Mouse (Mus musculus): ENCODE measurements around the gene Ndufaf8. TPM values are rescaled to one million over a fixed set of nuclear protein-coding genes. Genes with fewer than 3 reads are reported as not detected.

Gene Ndufaf8
- total and polyA plus RNA-seq, 3 experiments: 46.3 to 103 (median 50.2) TPM

DNA sequence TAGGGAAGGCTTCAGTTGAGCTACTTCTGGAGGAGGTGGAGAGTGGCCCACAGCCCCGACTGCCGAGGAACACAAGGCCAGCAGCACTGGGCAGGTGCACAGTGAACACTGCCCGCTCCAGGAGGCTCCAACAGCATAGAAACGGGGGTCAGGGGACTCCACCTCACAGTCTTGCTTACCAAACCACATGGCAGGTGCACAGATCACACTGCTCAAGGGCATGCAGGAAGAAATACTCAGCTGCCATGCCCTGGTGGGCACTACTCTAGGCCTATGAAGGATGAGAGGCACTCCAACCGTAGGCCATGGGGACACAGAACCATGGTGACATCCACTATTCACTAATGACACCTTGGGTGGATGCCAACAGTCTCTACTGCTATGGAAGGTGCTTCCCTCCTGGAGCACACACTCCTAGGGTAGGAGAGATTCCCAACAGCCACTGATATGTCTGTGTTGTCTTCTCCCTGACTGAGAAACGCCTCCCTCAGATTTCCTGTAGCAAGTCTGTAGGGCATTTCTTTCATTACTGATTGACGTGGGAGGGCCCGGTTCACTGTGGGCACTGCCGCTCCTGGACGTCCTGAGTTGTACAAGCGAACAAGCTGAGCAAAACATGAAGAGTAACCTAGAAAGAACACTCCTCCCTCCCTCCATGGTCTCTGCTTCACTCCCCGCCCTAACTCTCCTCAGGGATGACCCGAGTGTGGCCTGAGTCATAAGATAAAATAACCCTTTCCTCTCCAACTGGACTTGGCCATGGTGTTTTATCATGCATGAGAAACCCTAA is 45.2 kb downstream of the Ndufaf8 start:
- H3K36me3 ChIP-seq (replicated peaks in 1 of 2; ENCODE audit: control insufficient read depth in 1 of 2, insufficient read depth in 1 of 2, low read length in 1 of 2): peaks cover 37 to 88% of the 10 kb centered on the region in 2 experiments
- no peak overlapping the region for H3K4me2 ChIP-seq (ENCODE audit: insufficient read depth, low read depth, poor library complexity, severe bottlenecking)
- in situ Hi-C loops (cut with MboI; ENCODE audit: low pct_ligation_motif_present, low pct_unique_long_range_greater_than_20kb, low sequenced_read_pairs) (no loop called here), dilution Hi-C loops (cut with MboI; ENCODE audit: extremely low pct_ligation_motif_present, extremely low pct_unique_long_range_greater_than_20kb, low sequenced_read_pairs) (no loop called here)
- H3K27ac ChIP-seq (ENCODE audit: insufficient read depth, low read depth): no peak overlapping the region
- no peak for TF ChIP-seq E2F4 (IDR thresholded peaks at IDR 0.05; ENCODE audit: insufficient replicate concordance, low read depth, low read length)
- H3K4me3 ChIP-seq (replicated peaks in 1 of 3; ENCODE audit: low read depth in 2 of 3, low read length in 2 of 3, poor library complexity in 1 of 3): no peak overlapping the region
- H3K9ac ChIP-seq (ENCODE audit: insufficient read depth, low read depth): no peak overlapping the region
- no peak for DNase-seq (ENCODE audit: extremely low read depth)
- peaks cover 29% of the 10 kb centered on the region for H3K79me2 ChIP-seq (replicated peaks; ENCODE audit: control insufficient read depth, extremely low read depth, insufficient read depth, poor library complexity, severe bottlenecking)
- H3K4me1 ChIP-seq (ENCODE audit: control insufficient read depth in 1 of 2, insufficient read depth in 2 of 2): peaks cover under 1 to 50% of the 10 kb centered on the region in 2 experiments; a peak in 3 of 4 replicates
- no peaks in the 10 kb centered on the region for H3K27me3 ChIP-seq (replicated peaks)
- no peaks in the 10 kb centered on the region for H3K9me3 ChIP-seq (replicated peaks; ENCODE audit: low read length)

GRCm38 (mm10) chr11:120148201-120148855 is 49.6 kb downstream of the Ndufaf8 start:
- H3K27ac ChIP-seq (ENCODE audit: insufficient read depth, low read depth): no peak overlapping the region
- in situ Hi-C loops (cut with MboI; ENCODE audit: low pct_ligation_motif_present, low pct_unique_long_range_greater_than_20kb, low sequenced_read_pairs) (no loop called here), dilution Hi-C loops (cut with MboI; ENCODE audit: extremely low pct_ligation_motif_present, extremely low pct_unique_long_range_greater_than_20kb, low sequenced_read_pairs) (no loop called here)
- H3K36me3 ChIP-seq (replicated peaks in 1 of 2; ENCODE audit: control insufficient read depth in 1 of 2, insufficient read depth in 1 of 2, low read length in 1 of 2): peaks cover 20 to 51% of the 10 kb centered on the region in 2 experiments
- no peak overlapping the region for H3K9ac ChIP-seq (ENCODE audit: insufficient read depth, low read depth)
- no peak overlapping the region for H3K4me3 ChIP-seq (replicated peaks in 1 of 3; ENCODE audit: low read depth in 2 of 3, low read length in 2 of 3, poor library complexity in 1 of 3)
- H3K27me3 ChIP-seq (replicated peaks): no peaks in the 10 kb centered on the region
- H3K4me1 ChIP-seq (ENCODE audit: control insufficient read depth in 1 of 2, insufficient read depth in 2 of 2): peaks cover 7 to 40% of the 10 kb centered on the region in 2 experiments
- no peak for DNase-seq (ENCODE audit: extremely low read depth)
- H3K9me3 ChIP-seq (replicated peaks; ENCODE audit: low read length): no peaks in the 10 kb centered on the region
- peaks cover 48% of the 10 kb centered on the region for H3K79me2 ChIP-seq (replicated peaks; ENCODE audit: control insufficient read depth, extremely low read depth, insufficient read depth, poor library complexity, severe bottlenecking)
- TF ChIP-seq E2F4 (IDR thresholded peaks at IDR 0.05; ENCODE audit: insufficient replicate concordance, low read depth, low read length) (no peak), TCF12 (IDR thresholded peaks at IDR 0.05; ENCODE audit: low read depth, low read length) (no peak), KAT2A (IDR thresholded peaks at IDR 0.05; ENCODE audit: insufficient replicate concordance, low read length) (no peak), CHD2 (IDR thresholded peaks at IDR 0.05; ENCODE audit: low read length) (no peak), ELF1 (IDR thresholded peaks at IDR 0.05; ENCODE audit: low read depth, low read length) (no peak), RAD21 (IDR thresholded peaks at IDR 0.05; ENCODE audit: low read depth, low read length) (no peak), NRF1 (IDR thresholded peaks at IDR 0.05; ENCODE audit: low read depth, low read length) (no peak), JUN (IDR thresholded peaks at IDR 0.05; ENCODE audit: insufficient read depth, low read depth, low read length) (no peak), MAFK (IDR thresholded peaks at IDR 0.05; ENCODE audit: insufficient replicate concordance, low read length) (no peak), MYC (IDR thresholded peaks at IDR 0.05; ENCODE audit: low read depth, low read length) (no peak), ZKSCAN1 (IDR thresholded peaks at IDR 0.05; ENCODE audit: borderline replicate concordance, low read depth, low read length) (no peak), SIN3A (IDR thresholded peaks at IDR 0.05; ENCODE audit: low read length) (no peak), POLR2A (IDR thresholded peaks at IDR 0.05; ENCODE audit: low read depth, low read length) (no peak), JUND (conservative IDR thresholded peaks at IDR 0.05; ENCODE audit: low read depth, low read length) (no peak), CTCF (conservative IDR thresholded peaks at IDR 0.05 in 1 of 2, IDR thresholded peaks at IDR 0.05 in 1 of 2; ENCODE audit: low read depth in 2 of 2, low read length in 2 of 2) (no peak)
- no peak overlapping the region for H3K4me2 ChIP-seq (ENCODE audit: insufficient read depth, low read depth, poor library complexity, severe bottlenecking)
